In the genomic region with DNA sequence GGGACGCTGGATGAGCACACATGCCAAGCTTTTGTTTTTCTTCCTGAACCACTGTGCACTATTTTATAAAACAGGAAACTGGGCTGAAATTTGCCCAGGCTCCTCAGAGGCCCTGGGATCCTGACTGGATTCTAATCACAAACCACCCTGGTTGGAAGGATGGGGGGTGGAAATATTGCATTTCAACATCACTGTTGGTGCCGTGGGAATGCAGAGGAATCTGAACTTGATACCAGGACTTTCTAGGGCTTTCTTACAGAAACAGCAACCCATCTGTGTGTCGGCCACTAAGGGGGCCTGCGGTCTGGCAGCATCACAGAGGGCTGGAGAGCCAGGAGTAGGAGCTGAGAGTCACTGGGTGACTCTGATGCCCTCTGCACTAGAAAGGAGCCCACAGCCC, we compare ENCODE assay signal across 10 mouse cellular contexts. TPM values are rescaled to one million over a fixed set of nuclear protein-coding genes. Genes with fewer than 3 reads are reported as not detected.
DNase-seq lines count a peak whose midpoint lies in the region; ATAC-seq and TF ChIP-seq lines count a peak whose summit lies in the region.
"Had no signal": no experiment of that assay in that cellular context is flagged by ENCODE, and none has a peak within 500 bp of the region (broad histone marks: within the 10 kb centered on the region; RNA-seq: fewer than 3 reads in every experiment).

No protein-coding gene starts in this region.

- no peaks in the 10 kb centered on the region for H3K27me3 ChIP-seq in heart, adult 2 months (ENCODE audit: control insufficient read depth, insufficient read depth, low read length)
- no peaks in the 10 kb centered on the region for H3K27me3 ChIP-seq in kidney, postnatal 0 days (ENCODE audit: insufficient read depth, low read length)

- H3K9me3 ChIP-seq in kidney, postnatal 0 days (replicated peaks; ENCODE audit: low read length): no peaks in the 10 kb centered on the region
- H3K9me3 ChIP-seq: G1E had no signal

- peaks cover 40% of the 10 kb centered on the region for H3K4me1 ChIP-seq in heart, adult 2 months (ENCODE audit: control insufficient read depth, insufficient read depth, low read length)
- H3K4me1 ChIP-seq in kidney, postnatal 0 days (replicated peaks; ENCODE audit: insufficient read depth, low read length): peaks cover 19% of the 10 kb centered on the region
- peaks cover 23% of the 10 kb centered on the region for H3K4me1 ChIP-seq in embryonic fibroblast, embryonic 13.5 days (ENCODE audit: control insufficient read depth, insufficient read depth, low read length)

- no peak for DNase-seq in heart, adult 2 months
- DNase-seq in heart, adult 8-10 months (ENCODE audit: low spot score): no peak
- DNase-seq in kidney, postnatal 0 days (ENCODE audit: low spot score): no peak
- no peak for DNase-seq in kidney, postnatal 4 days
- DNase-seq in NIH3T3 (ENCODE audit: low read depth): peak; percentile 65
- no peak for DNase-seq in spleen, postnatal 14 days (ENCODE audit: low spot score in 2 of 2)
- DNase-seq in adrenal gland, adult 8-10 months: no peak
- DNase-seq: B cell, adult 2 months had no signal

- no peak for TF ChIP-seq EP300 in heart, adult 2 months (IDR thresholded peaks at IDR 0.05; ENCODE audit: insufficient read depth, low read depth, low read length)

- peak overlapping the region; percentile 79 for H3K27ac ChIP-seq in heart, adult 2 months
- peak overlapping the region; percentile 14 for H3K27ac ChIP-seq in kidney, postnatal 0 days
- H3K27ac ChIP-seq in embryonic fibroblast, embryonic 13.5 days (ENCODE audit: insufficient read depth, low read length): peak overlapping the region; percentile 2

- intact Hi-C loops in heart, adult 2 months (cut with DNase I): no loop called here

- no peak for ATAC-seq in kidney, postnatal 0 days (replicated peaks; ENCODE audit: low FRiP score, low read depth)

- TF ChIP-seq CTCF in heart, adult 2 months (IDR thresholded peaks at IDR 0.05): no peak
- no peak for TF ChIP-seq CTCF in kidney, postnatal 0 days (IDR thresholded peaks at IDR 0.05; ENCODE audit: low read depth)
- no peak for TF ChIP-seq CTCF in embryonic fibroblast, embryonic 13.5 days (IDR thresholded peaks at IDR 0.05; ENCODE audit: borderline replicate concordance, insufficient read depth, low read length)

- no peak overlapping the region for H3K4me3 ChIP-seq in heart, adult 2 months
- H3K4me3 ChIP-seq in kidney, postnatal 0 days (replicated peaks; ENCODE audit: low read depth, low read length): no peak overlapping the region
- no peak overlapping the region for H3K4me3 ChIP-seq in embryonic fibroblast, embryonic 13.5 days (ENCODE audit: insufficient read depth, low read length)

- no peaks in the 10 kb centered on the region for H3K36me3 ChIP-seq in heart, adult 2 months (ENCODE audit: control insufficient read depth, insufficient read depth, low read length)
- H3K36me3 ChIP-seq in kidney, postnatal 0 days (ENCODE audit: insufficient read depth, low read length): no peaks in the 10 kb centered on the region
- H3K36me3 ChIP-seq: G1E had no signal

- no peak for TF ChIP-seq POLR2A in heart, adult 2 months (IDR thresholded peaks at IDR 0.05; ENCODE audit: insufficient read depth, low read depth, low read length)
- TF ChIP-seq POLR2A in embryonic fibroblast, embryonic 13.5 days (IDR thresholded peaks at IDR 0.05; ENCODE audit: low read depth, low read length): no peak

- H3K9ac ChIP-seq in heart, adult 2 months (ENCODE audit: low read depth, low read length): no peak overlapping the region
- no peak overlapping the region for H3K9ac ChIP-seq in kidney, postnatal 0 days (ENCODE audit: low read depth, low read length)

- H3K79me2 ChIP-seq in heart, adult 2 months (replicated peaks; ENCODE audit: control insufficient read depth, insufficient read depth, low read length): no peaks in the 10 kb centered on the region

- no peak overlapping the region for H3K4me2 ChIP-seq in kidney, postnatal 0 days (ENCODE audit: low read length)

- WGBS in heart, adult 2 months: 53% methylated on average over 4 of the region's 4 CpGs
- 56% methylated on average over 4 of the region's 4 CpGs for WGBS in kidney, postnatal 0 days

RNA-seq across cellular contexts. Expression of a gene that starts 47.5 kb away (rescaled TPM):
- total RNA-seq in heart, adult 2 months (2021): 10 to 100 TPM; 50.1 to 50.5 TPM
- 99.2 and 128 TPM in 2 replicates for polyA plus RNA-seq in heart, adult 2 months (2012; rRNA removed)
- total RNA-seq in heart, adult 8-10 months (2022): 10 to 100 TPM; 36.0 to 45.8 (median 40.9) TPM
- polyA plus RNA-seq in kidney, postnatal 0 days (2015; fragmentation: Nextera tagmentation; extraction: Ambion mirVana): 189 and 190 TPM in 2 replicates
- polyA plus RNA-seq in embryonic fibroblast, embryonic 13.5 days (2011; ENCODE audit: insufficient read length, low read depth, missing spikeins): 453 and 629 TPM in 2 replicates
- total RNA-seq in adrenal gland, adult 8-10 months (2022): 100 to 1,000 TPM in 1 of 4 experiments, 10 to 100 TPM in 3; 92.3 to 122 (median 99.0) TPM

Comparison
In these comparisons a context has a peak if more than half of its experiments do, and no peak if none do; other contexts are left out.
1. H3K27ac ChIP-seq: peak in every context shown above with its lines; median percentile 79 in heart, adult 2 months; 14 in kidney, postnatal 0 days; 2 in embryonic fibroblast, embryonic 13.5 days.